Mouse (Mus musculus): ENCODE results near the gene E2f3. TPM values are rescaled to one million over a fixed set of nuclear protein-coding genes. Genes with fewer than 3 reads are reported as not detected.

E2f3 gene
- polyA plus RNA-seq, 1 experiment from 2014 or later: 3.4 TPM

- H3K9me3 ChIP-seq (replicated peaks; ENCODE audit: control insufficient read depth, low read length): no peaks in the 10 kb centered on the region
- no peak overlapping the region for H3K4me3 ChIP-seq (ENCODE audit: low read depth, low read length)
- H3K27ac ChIP-seq (ENCODE audit: low read length): no peak overlapping the region
- H3K4me2 ChIP-seq (ENCODE audit: low read depth, low read length): no peak overlapping the region
- WGBS (ENCODE audit: insufficient replicate concordance): 55% methylated on average over 4 of the region's 4 CpGs
- no peaks in the 10 kb centered on the region for H3K36me3 ChIP-seq (ENCODE audit: control insufficient read depth, insufficient read depth)
- ATAC-seq (ENCODE audit: low read depth): no peak
- H3K9ac ChIP-seq (ENCODE audit: low read depth, low read length): no peak overlapping the region
- no peaks in the 10 kb centered on the region for H3K27me3 ChIP-seq (ENCODE audit: control insufficient read depth, insufficient read depth, low read depth, low read length)
- no peaks in the 10 kb centered on the region for H3K4me1 ChIP-seq (ENCODE audit: control insufficient read depth, low read depth, low read length)
Observed at GRCm38 (mm10) chr13:29901641-29902040, 84.2 kb downstream of the E2f3 start.

- no peak for ATAC-seq (ENCODE audit: low read depth)
- H3K4me2 ChIP-seq (ENCODE audit: low read depth, low read length): no peak overlapping the region
- no peak overlapping the region for H3K4me3 ChIP-seq (ENCODE audit: low read depth, low read length)
- H3K4me1 ChIP-seq (ENCODE audit: control insufficient read depth, low read depth, low read length): no peaks in the 10 kb centered on the region
- H3K36me3 ChIP-seq (ENCODE audit: control insufficient read depth, insufficient read depth): no peaks in the 10 kb centered on the region
- H3K9ac ChIP-seq (ENCODE audit: low read depth, low read length): no peak overlapping the region
- no peaks in the 10 kb centered on the region for H3K9me3 ChIP-seq (replicated peaks; ENCODE audit: control insufficient read depth, low read length)
- H3K27me3 ChIP-seq (ENCODE audit: control insufficient read depth, insufficient read depth, low read depth, low read length): no peaks in the 10 kb centered on the region
- WGBS (ENCODE audit: insufficient replicate concordance): 78% methylated on average over 3 of the region's 3 CpGs
- H3K27ac ChIP-seq (ENCODE audit: low read length): no peak overlapping the region
Observed at GRCm38 (mm10) chr13:29866780-29867179, 119.1 kb downstream of the E2f3 start.

- Histone ChIP-seq H3K9me3 (replicated peaks; ENCODE audit: control insufficient read depth, low read length) (no peaks in the 10 kb centered on the region), H3K4me1 (ENCODE audit: control insufficient read depth, low read depth, low read length) (no peaks in the 10 kb centered on the region), H3K27me3 (ENCODE audit: control insufficient read depth, insufficient read depth, low read depth, low read length) (no peaks in the 10 kb centered on the region), H3K4me3 (ENCODE audit: low read depth, low read length) (no peak overlapping the region), H3K36me3 (ENCODE audit: control insufficient read depth, insufficient read depth) (no peaks in the 10 kb centered on the region), H3K27ac (ENCODE audit: low read length) (no peak overlapping the region), H3K4me2 (ENCODE audit: low read depth, low read length) (no peak overlapping the region), H3K9ac (ENCODE audit: low read depth, low read length) (no peak overlapping the region)
- no peak for ATAC-seq (ENCODE audit: low read depth)
- 68% methylated on average over 6 of the region's 6 CpGs for WGBS (ENCODE audit: insufficient replicate concordance)
Observed at GRCm38 (mm10) chr13:29864331-29864730, 121.5 kb downstream of the E2f3 start.

- Histone ChIP-seq H3K4me1 (ENCODE audit: control insufficient read depth, low read depth, low read length) (no peaks in the 10 kb centered on the region), H3K9me3 (replicated peaks; ENCODE audit: control insufficient read depth, low read length) (no peaks in the 10 kb centered on the region), H3K4me2 (ENCODE audit: low read depth, low read length) (no peak overlapping the region), H3K4me3 (ENCODE audit: low read depth, low read length) (no peak overlapping the region), H3K9ac (ENCODE audit: low read depth, low read length) (no peak overlapping the region), H3K36me3 (ENCODE audit: control insufficient read depth, insufficient read depth) (no peaks in the 10 kb centered on the region), H3K27ac (ENCODE audit: low read length) (no peak overlapping the region), H3K27me3 (ENCODE audit: control insufficient read depth, insufficient read depth, low read depth, low read length) (no peaks in the 10 kb centered on the region)
- no peak for ATAC-seq (ENCODE audit: low read depth)
- 57% methylated on average over 2 of the region's 2 CpGs for WGBS (ENCODE audit: insufficient replicate concordance)
Observed at GRCm38 (mm10) chr13:29860087-29860486, 125.8 kb downstream of the E2f3 start.

GRCm38 (mm10) chr13:29857436-29857835 lies 128.4 kb downstream of the E2f3 start:
- H3K9ac ChIP-seq (ENCODE audit: low read depth, low read length): no peak overlapping the region
- no peak overlapping the region for H3K27ac ChIP-seq (ENCODE audit: low read length)
- H3K4me2 ChIP-seq (ENCODE audit: low read depth, low read length): no peak overlapping the region
- 0 out of 2 replicates have a peak, but pooled peaks have one; percentile 27 for ATAC-seq (ENCODE audit: low read depth)
- H3K9me3 ChIP-seq (replicated peaks; ENCODE audit: control insufficient read depth, low read length): no peaks in the 10 kb centered on the region
- no peaks in the 10 kb centered on the region for H3K27me3 ChIP-seq (ENCODE audit: control insufficient read depth, insufficient read depth, low read depth, low read length)
- H3K4me3 ChIP-seq (ENCODE audit: low read depth, low read length): no peak overlapping the region
- WGBS (ENCODE audit: insufficient replicate concordance): 13% methylated on average over 4 of the region's 4 CpGs
- H3K4me1 ChIP-seq (ENCODE audit: control insufficient read depth, low read depth, low read length): no peaks in the 10 kb centered on the region; the same call in 1 of the 2 replicates
- no peaks in the 10 kb centered on the region for H3K36me3 ChIP-seq (ENCODE audit: control insufficient read depth, insufficient read depth)

Other genes starting within 250 kb of the E2f3 start
- 8.9 and 9.3 TPM in 2 replicates for gene Cdkal1, start 130.4 kb downstream of the E2f3 start, polyA plus RNA-seq (2015; fragmentation: Nextera tagmentation; extraction: Ambion mirVana)
- gene Mboat1, start 150.4 kb upstream of the E2f3 start, polyA plus RNA-seq (2015; fragmentation: Nextera tagmentation; extraction: Ambion mirVana): 1.5 and 1.7 TPM in 2 replicates

Data from liver, embryonic 16.5 days (tissue).